Mouse (Mus musculus): ENCODE measurements around the gene Tbc1d7. TPM values are rescaled to one million over a fixed set of nuclear protein-coding genes. Genes with fewer than 3 reads are reported as not detected.

The Tbc1d7 gene
- polyA plus RNA-seq, 1 experiment, result 15.9 TPM

GRCm38 (mm10) chr13:43122306-43123070, 48.8 kb downstream of the Tbc1d7 start:
- Histone ChIP-seq H3K27me3 (ENCODE audit: control insufficient read depth, insufficient read depth, insufficient read length) (peaks cover 11% of the 10 kb centered on the region), H3ac (ENCODE audit: control insufficient read depth, insufficient read length, low read depth) (no peak overlapping the region), H3K4me3 (ENCODE audit: insufficient read depth, poor library complexity, severe bottlenecking) (no peak overlapping the region), H3K36me3 (ENCODE audit: control insufficient read depth, insufficient read depth) (no peaks in the 10 kb centered on the region), H3K79me3 (ENCODE audit: low read depth) (no peaks in the 10 kb centered on the region), H3K79me2 (ENCODE audit: control insufficient read depth, insufficient read depth) (no peaks in the 10 kb centered on the region)
- no peak for TF ChIP-seq FOSL1 (IDR thresholded peaks at IDR 0.05; ENCODE audit: insufficient read depth, low read length, poor library complexity, severe bottlenecking)
- TF ChIP-seq MYOD1 (IDR thresholded peaks at IDR 0.05; ENCODE audit: control insufficient read depth, insufficient read length, low read depth), result no peak
- no peak for TF ChIP-seq CTCF (IDR thresholded peaks at IDR 0.05; ENCODE audit: control insufficient read depth, insufficient read depth, insufficient read length)
- TF ChIP-seq USF1 (IDR thresholded peaks at IDR 0.05; ENCODE audit: low read depth), result no peak

- Histone ChIP-seq H3K79me3 (ENCODE audit: low read depth) (no peaks in the 10 kb centered on the region), H3K27me3 (ENCODE audit: control insufficient read depth, insufficient read depth, insufficient read length) (peaks cover 22% of the 10 kb centered on the region), H3ac (ENCODE audit: control insufficient read depth, insufficient read length, low read depth) (no peak overlapping the region), H3K4me3 (ENCODE audit: insufficient read depth, poor library complexity, severe bottlenecking) (no peak overlapping the region), H3K36me3 (ENCODE audit: control insufficient read depth, insufficient read depth) (no peaks in the 10 kb centered on the region), H3K79me2 (ENCODE audit: control insufficient read depth, insufficient read depth) (no peaks in the 10 kb centered on the region)
- TF ChIP-seq FOSL1 (IDR thresholded peaks at IDR 0.05; ENCODE audit: insufficient read depth, low read length, poor library complexity, severe bottlenecking), result no peak
- no peak for TF ChIP-seq MYOG (IDR thresholded peaks at IDR 0.05; ENCODE audit: control insufficient read depth, extremely low read depth, insufficient read length)
- no peak for TF ChIP-seq MYOD1 (IDR thresholded peaks at IDR 0.05; ENCODE audit: control insufficient read depth, insufficient read length, low read depth)
- TF ChIP-seq CEBPB (IDR thresholded peaks at IDR 0.05; ENCODE audit: low read depth), result no peak
- no peak for TF ChIP-seq CTCF (IDR thresholded peaks at IDR 0.05; ENCODE audit: control insufficient read depth, insufficient read depth, insufficient read length)
- no peak for TF ChIP-seq MAX (IDR thresholded peaks at IDR 0.05)
- TF ChIP-seq USF1 (IDR thresholded peaks at IDR 0.05; ENCODE audit: low read depth), result no peak
Observed at GRCm38 (mm10) chr13:43113141-43113540, 58.2 kb downstream of the Tbc1d7 start.

- no peak overlapping the region for H3K4me3 ChIP-seq (ENCODE audit: insufficient read depth, poor library complexity, severe bottlenecking)
Observed at GRCm38 (mm10) chr13:43112707-43113106, 58.6 kb downstream of the Tbc1d7 start.

GRCm38 (mm10) chr13:43112280-43112679, 59.0 kb downstream of the Tbc1d7 start:
- H3K4me3 ChIP-seq (ENCODE audit: insufficient read depth, poor library complexity, severe bottlenecking), result no peak overlapping the region
- TF ChIP-seq MYOD1 (IDR thresholded peaks at IDR 0.05; ENCODE audit: control insufficient read depth, insufficient read length, low read depth) (no peak), CTCF (IDR thresholded peaks at IDR 0.05; ENCODE audit: control insufficient read depth, insufficient read depth, insufficient read length) (no peak), MAX (IDR thresholded peaks at IDR 0.05) (no peak), FOSL1 (IDR thresholded peaks at IDR 0.05; ENCODE audit: insufficient read depth, low read length, poor library complexity, severe bottlenecking) (no peak), CEBPB (IDR thresholded peaks at IDR 0.05; ENCODE audit: low read depth) (no peak), MYOG (IDR thresholded peaks at IDR 0.05; ENCODE audit: control insufficient read depth, extremely low read depth, insufficient read length) (no peak), USF1 (IDR thresholded peaks at IDR 0.05; ENCODE audit: low read depth) (no peak)
- no peaks in the 10 kb centered on the region for H3K79me3 ChIP-seq (ENCODE audit: low read depth)
- H3K27me3 ChIP-seq (ENCODE audit: control insufficient read depth, insufficient read depth, insufficient read length), result peaks cover 18% of the 10 kb centered on the region
- no peaks in the 10 kb centered on the region for H3K79me2 ChIP-seq (ENCODE audit: control insufficient read depth, insufficient read depth)
- no peak overlapping the region for H3ac ChIP-seq (ENCODE audit: control insufficient read depth, insufficient read length, low read depth)
- no peaks in the 10 kb centered on the region for H3K36me3 ChIP-seq (ENCODE audit: control insufficient read depth, insufficient read depth)

More at GRCm38 (mm10) chr13:43112707-43113106, 58.6 kb downstream of the Tbc1d7 start:
- Histone ChIP-seq H3ac (ENCODE audit: control insufficient read depth, insufficient read length, low read depth) (no peak overlapping the region), H3K79me3 (ENCODE audit: low read depth) (no peaks in the 10 kb centered on the region), H3K27me3 (ENCODE audit: control insufficient read depth, insufficient read depth, insufficient read length) (peaks cover 18% of the 10 kb centered on the region), H3K79me2 (ENCODE audit: control insufficient read depth, insufficient read depth) (no peaks in the 10 kb centered on the region), H3K36me3 (ENCODE audit: control insufficient read depth, insufficient read depth) (no peaks in the 10 kb centered on the region)
- TF ChIP-seq USF1 (IDR thresholded peaks at IDR 0.05; ENCODE audit: low read depth) (no peak), MAX (IDR thresholded peaks at IDR 0.05) (no peak), CTCF (IDR thresholded peaks at IDR 0.05; ENCODE audit: control insufficient read depth, insufficient read depth, insufficient read length) (no peak), FOSL1 (IDR thresholded peaks at IDR 0.05; ENCODE audit: insufficient read depth, low read length, poor library complexity, severe bottlenecking) (no peak), MYOD1 (IDR thresholded peaks at IDR 0.05; ENCODE audit: control insufficient read depth, insufficient read length, low read depth) (no peak), CEBPB (IDR thresholded peaks at IDR 0.05; ENCODE audit: low read depth) (no peak), MYOG (IDR thresholded peaks at IDR 0.05; ENCODE audit: control insufficient read depth, extremely low read depth, insufficient read length) (no peak)

- peaks cover 9% of the 10 kb centered on the region for H3K27me3 ChIP-seq (ENCODE audit: control insufficient read depth, insufficient read depth, insufficient read length)
- no peaks in the 10 kb centered on the region for H3K36me3 ChIP-seq (ENCODE audit: control insufficient read depth, insufficient read depth)
- H3K79me3 ChIP-seq (ENCODE audit: low read depth), result no peaks in the 10 kb centered on the region
- no peak for TF ChIP-seq MYOG (IDR thresholded peaks at IDR 0.05; ENCODE audit: control insufficient read depth, extremely low read depth, insufficient read length)
- TF ChIP-seq MAX (IDR thresholded peaks at IDR 0.05), result no peak
- no peak for TF ChIP-seq CTCF (IDR thresholded peaks at IDR 0.05; ENCODE audit: control insufficient read depth, insufficient read depth, insufficient read length)
- no peak for TF ChIP-seq CEBPB (IDR thresholded peaks at IDR 0.05; ENCODE audit: low read depth)
- no peak for TF ChIP-seq MYOD1 (IDR thresholded peaks at IDR 0.05; ENCODE audit: control insufficient read depth, insufficient read length, low read depth)
- no peak for TF ChIP-seq FOSL1 (IDR thresholded peaks at IDR 0.05; ENCODE audit: insufficient read depth, low read length, poor library complexity, severe bottlenecking)
- TF ChIP-seq USF1 (IDR thresholded peaks at IDR 0.05; ENCODE audit: low read depth), result no peak
- H3ac ChIP-seq (ENCODE audit: control insufficient read depth, insufficient read length, low read depth), result no peak overlapping the region
- no peak overlapping the region for H3K4me3 ChIP-seq (ENCODE audit: insufficient read depth, poor library complexity, severe bottlenecking)
- H3K79me2 ChIP-seq (ENCODE audit: control insufficient read depth, insufficient read depth), result no peaks in the 10 kb centered on the region
Observed at GRCm38 (mm10) chr13:43104496-43104895, 66.8 kb downstream of the Tbc1d7 start.

Data from C2C12 (cell line).